Mouse (Mus musculus): ENCODE data around the gene Sptbn1. TPM values are rescaled to one million over a fixed set of nuclear protein-coding genes. Genes with fewer than 3 reads are reported as not detected.

The Sptbn1 gene
- total RNA-seq, 2 experiments from 2014 or later: 130 to 152 TPM

GRCm38 (mm10) chr11:30222636-30223035, 45.3 kb downstream of the Sptbn1 start:
- DNase-seq: no peak
- intact Hi-C loops (cut with DNase I; ENCODE audit: low total_unique reads): no loop called here

DNA sequence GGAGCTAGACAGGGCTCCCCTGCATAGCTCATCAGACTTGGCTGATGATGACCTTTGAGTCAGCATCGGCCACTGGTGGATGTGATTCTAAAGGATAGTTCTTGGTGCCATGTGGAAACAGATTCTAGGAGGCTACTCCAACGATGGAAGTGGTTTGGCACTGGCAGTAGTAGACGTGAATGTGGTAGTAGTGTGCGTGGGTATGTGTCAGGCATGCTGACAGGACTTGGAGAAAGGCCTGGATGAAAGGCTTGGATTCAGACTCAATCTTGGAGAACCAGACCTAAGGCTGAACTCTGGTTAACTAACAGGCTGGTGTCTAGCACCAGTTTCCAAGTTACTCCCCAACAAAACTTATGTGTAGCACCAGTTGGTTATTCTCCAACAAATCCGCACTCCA, 46.9 kb downstream of the Sptbn1 start:
- no peak for DNase-seq
- intact Hi-C loops (cut with DNase I; ENCODE audit: low total_unique reads): no loop called here

DNA sequence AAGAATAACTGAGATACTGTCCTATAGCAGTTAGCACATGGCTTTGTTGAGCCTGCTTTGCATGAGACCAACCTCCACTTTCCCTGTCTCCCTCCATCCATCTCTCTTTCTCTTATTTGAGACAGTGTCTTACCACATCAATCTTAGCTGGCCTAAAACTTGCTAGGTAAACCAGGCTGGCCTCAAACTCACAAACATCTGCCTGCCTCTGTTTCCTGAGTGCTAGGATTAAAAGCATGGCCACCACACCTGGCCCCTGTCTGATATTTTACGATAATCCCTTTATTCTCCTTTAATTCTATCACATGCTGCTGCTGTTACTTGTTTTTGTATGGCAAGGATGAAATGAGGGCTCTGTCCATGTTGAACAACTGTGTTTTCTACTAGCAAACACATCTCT, 49.6 kb downstream of the Sptbn1 start:
- intact Hi-C loops (cut with DNase I; ENCODE audit: low total_unique reads): no loop called here
- no peak for DNase-seq

DNA sequence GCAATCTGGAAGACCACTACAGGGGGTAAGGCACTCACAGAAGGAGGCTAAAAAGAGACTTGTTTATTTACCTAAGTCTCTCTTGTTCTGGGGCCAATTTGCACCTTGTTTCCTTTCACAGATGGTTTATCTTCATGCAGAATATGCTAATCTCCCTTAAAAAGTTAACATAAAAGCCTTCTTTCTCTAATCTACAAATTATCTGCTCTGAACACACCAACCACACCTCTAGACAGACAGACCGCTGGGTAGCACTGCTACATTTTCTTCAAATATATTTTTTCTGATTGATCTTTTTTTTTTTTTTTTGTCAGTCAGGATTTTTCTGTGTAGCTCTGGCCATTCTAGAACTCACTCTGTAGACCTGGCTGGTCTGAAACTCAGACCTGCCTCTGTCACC, 50.5 kb downstream of the Sptbn1 start:
- DNase-seq: no peak
- intact Hi-C loops (cut with DNase I; ENCODE audit: low total_unique reads): no loop called here

GRCm38 (mm10) chr11:30211663-30212416, 56.1 kb downstream of the Sptbn1 start:
- DNase-seq: peak; percentile 18
- intact Hi-C loops (cut with DNase I; ENCODE audit: low total_unique reads): no loop called here

DNA sequence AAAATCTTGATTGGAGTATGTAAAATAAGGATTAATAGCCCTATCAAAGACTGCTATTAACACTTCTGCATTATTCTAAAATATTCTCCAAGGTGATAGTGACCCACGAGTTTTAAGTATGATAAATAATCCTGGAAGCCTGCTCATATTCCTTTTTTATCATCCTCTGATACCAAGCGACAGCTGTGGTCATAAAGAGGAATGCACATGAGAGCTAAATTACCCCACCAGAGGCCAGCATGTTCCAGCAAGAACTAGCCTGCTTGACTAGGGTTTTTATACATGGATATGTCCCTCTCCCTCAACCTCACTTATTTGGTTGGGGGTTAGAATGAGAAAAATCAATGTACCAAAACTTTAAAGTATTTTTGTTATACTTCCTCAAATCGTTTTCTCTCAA, 56.8 kb downstream of the Sptbn1 start:
- intact Hi-C loops (cut with DNase I; ENCODE audit: low total_unique reads): no loop called here

DNA sequence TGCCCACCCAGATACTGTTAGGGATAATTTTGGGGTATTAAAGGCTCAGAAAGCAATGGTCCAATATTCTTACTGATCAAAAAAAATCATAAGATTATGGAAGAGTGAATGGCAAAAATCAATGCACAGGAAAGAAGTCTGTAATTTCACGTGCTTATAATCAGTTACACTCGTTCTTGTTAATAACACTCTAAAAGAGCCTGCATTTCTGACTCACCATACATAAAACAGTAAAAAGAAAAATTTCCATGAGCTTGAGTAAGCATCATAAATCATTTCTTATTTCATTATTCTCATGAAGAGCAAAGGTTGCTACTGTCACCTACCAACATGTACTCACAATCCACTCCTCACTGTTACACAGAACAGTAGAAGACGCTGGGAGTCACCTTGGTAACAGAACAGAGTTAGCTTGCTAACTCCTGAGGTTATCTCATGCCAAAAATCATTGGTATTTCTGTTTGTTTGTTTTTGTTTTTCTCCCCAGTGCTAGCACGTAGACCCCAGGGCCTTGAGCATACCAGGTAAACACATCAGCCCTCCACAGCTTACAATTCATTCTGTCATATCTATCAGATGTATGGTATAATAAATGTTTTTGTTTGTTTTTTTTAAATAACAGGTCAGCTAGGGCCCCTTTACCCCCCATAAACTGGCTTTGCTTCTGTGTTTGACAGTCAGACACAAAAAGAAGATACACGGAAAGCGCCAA, 57.7 kb downstream of the Sptbn1 start:
- DNase-seq: no peak
- intact Hi-C loops (cut with DNase I; ENCODE audit: low total_unique reads): no loop called here

More for the DNA sequence above, 56.8 kb downstream of the Sptbn1 start:
- no peak for DNase-seq

- intact Hi-C loops (cut with DNase I; ENCODE audit: low total_unique reads): no loop called here
Measured at GRCm38 (mm10) chr11:30209495-30209894, 58.5 kb downstream of the Sptbn1 start.

GRCm38 (mm10) chr11:30204398-30204797, 63.6 kb downstream of the Sptbn1 start:
- no peak for DNase-seq
- intact Hi-C loops (cut with DNase I; ENCODE audit: low total_unique reads): no loop called here

More at GRCm38 (mm10) chr11:30209495-30209894, 58.5 kb downstream of the Sptbn1 start:
- DNase-seq: peak; percentile 20

DNA sequence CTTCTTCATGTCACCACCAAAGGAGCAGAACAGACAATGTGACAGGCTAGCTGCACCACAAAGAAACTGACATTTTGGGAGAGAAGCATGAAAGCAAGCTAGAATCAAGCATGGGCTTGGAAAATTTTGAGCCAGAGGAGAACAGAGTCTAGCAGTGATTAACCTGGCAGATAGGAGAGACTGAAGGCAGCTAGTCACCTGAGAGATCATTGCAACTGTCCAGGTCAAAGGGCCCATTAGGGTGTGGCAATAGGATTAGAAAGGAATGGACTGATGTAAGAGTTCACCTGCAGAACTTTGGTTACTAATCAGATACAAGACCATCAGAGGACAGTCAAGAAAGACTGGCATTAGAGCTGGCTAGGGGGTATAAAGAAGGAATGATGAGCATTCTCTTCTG, 67.6 kb downstream of the Sptbn1 start:
- intact Hi-C loops (cut with DNase I; ENCODE audit: low total_unique reads): no loop called here
- no peak for DNase-seq

DNA sequence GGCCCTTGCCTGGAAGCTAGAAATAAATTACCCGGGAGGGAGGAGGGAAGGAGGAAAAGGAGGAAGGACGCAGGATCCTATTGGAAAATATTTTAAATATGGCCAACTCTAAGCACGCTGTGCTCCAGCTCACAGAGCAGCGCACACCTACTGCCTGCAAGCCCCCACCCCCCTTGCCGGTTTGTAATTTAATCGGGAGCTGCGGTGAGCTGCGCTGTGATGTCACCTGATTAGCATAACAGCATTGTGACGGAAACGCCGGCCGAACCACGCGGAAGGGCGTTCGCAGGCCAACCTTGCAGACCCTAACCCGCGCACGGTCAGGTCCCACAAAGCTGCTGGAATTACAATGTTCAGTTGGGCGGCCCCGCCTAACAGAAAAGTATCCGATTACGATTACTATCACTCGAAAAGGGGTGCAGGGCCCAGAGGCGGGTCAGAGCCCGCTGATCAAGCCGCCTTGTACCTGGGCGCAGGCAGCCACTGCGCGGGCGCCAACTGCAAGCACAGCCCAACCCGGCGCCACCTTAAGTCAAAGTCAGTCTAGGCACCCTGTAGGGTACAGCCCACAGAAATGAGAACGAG, 69.8 kb downstream of the Sptbn1 start:
- intact Hi-C loops (cut with DNase I; ENCODE audit: low total_unique reads): no loop called here
- peak; percentile 20 for DNase-seq

GRCm38 (mm10) chr11:30197564-30198090, 70.3 kb downstream of the Sptbn1 start:
- intact Hi-C loops (cut with DNase I; ENCODE audit: low total_unique reads): no loop called here
- peak; percentile 36 for DNase-seq

- no peak for DNase-seq
- intact Hi-C loops (cut with DNase I; ENCODE audit: low total_unique reads): no loop called here
Measured at GRCm38 (mm10) chr11:30196368-30197070, 71.5 kb downstream of the Sptbn1 start.

DNA sequence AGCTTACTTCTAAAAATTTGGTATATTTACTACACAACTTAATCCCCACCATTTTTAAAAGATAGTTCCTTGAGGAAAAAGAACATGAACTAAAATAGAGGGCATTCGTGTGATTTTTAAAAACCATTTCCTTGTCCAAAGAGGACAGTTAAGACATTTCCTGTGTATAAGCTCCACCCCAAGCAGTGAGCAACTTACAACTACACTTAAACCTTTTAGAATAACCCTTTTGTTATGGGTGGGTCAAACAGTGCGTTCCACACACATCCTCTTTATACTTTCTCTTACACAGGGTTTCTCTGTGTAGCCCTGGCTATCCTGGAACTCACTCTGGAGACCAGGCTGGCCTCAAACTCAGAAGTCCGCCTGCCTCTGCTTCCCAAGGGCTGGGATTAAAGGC, 72.2 kb downstream of the Sptbn1 start:
- intact Hi-C loops (cut with DNase I; ENCODE audit: low total_unique reads): no loop called here
- DNase-seq: no peak

DNA sequence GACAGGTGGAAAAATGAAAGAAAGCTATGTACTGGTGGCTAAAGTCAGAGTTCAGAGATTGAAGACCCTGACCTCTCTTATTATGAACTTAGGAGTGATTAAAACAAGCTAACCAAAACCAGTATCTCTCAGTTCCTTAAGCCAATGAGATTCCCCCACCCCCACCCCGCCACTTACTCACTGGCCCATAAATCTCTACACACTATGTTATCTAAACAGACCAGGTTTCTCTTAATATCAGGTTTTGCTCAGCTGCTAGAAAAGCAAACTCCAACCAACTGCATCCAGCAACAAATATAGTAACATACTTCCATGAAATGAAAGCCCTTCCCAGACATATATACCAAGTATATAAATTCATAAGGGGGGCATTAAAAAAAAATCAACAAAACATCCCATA, 73.2 kb downstream of the Sptbn1 start:
- no peak for DNase-seq
- intact Hi-C loops (cut with DNase I; ENCODE audit: low total_unique reads): no loop called here

DNA sequence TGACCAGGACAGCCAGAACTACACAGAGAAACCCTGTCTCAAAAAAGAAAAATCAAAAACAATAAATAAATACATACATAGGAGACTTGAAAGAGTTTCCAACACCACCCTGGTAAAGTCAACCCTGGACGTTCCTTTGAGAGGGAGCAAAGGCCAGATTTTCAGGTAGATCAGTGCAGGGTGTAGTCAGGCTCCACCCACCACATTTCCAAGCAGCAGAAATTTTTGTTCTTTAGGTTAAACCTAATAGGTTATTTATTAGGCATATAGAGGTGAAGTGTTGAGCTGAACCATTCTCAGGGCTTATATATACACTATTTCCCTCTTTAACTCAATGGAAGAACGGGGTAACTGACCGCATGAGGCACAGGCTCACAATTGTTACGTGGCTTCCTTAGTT, 77.0 kb downstream of the Sptbn1 start:
- no peak for DNase-seq
- intact Hi-C loops (cut with DNase I; ENCODE audit: low total_unique reads): no loop called here

- intact Hi-C loops (cut with DNase I; ENCODE audit: low total_unique reads): no loop called here
- DNase-seq: no peak
Measured at GRCm38 (mm10) chr11:30190119-30190518, 77.9 kb downstream of the Sptbn1 start.

DNA sequence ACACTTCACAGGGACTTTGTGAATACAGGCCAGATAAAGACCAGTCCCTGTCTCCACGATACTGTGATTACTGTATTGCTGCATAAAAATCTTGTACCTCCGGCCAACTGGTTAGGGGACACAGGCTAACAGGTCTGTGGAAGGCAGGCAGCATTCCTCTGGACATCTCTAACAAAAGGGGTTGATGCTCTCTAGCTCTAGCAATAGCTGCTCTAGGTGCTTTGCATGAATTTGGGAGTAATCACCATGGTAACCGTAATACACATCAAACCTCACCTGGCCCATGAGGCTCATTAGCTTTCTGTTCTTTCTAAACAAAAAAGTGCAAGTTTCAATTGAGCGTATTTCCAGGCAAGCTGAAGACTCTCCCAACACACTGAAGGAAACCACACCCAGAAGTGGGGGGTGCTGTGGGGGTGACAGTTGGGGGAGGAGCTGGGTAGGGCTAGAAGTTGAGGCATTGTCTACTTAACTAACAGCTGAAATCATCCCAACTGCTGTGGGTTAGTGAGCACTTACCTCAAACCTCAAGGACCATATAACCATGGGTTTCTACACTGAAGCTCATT, 81.0 kb downstream of the Sptbn1 start:
- intact Hi-C loops (cut with DNase I; ENCODE audit: low total_unique reads): loop anchor here (5.0 kb wide), 1 partner anchor 215 kb away; no protein-coding TSS in a partner anchor
- DNase-seq: no peak

DNA sequence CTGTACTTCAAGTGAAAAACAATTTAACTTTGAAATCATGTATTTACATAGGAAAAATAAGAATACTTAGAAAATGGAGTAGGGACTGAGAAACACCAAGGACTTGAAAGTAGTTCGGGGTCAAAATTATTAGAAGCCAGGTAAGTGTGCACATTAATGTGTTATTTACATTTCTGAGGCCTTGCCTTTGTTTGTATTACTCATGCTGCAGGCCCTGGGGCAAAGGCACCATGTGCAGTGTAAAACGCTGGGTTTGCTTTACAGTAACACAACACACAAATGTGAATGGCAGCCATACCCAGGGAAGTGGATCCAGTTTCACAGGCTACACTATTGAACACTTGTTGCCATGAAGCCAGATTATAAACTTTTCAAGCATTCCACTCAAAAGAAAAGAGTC, 83.4 kb downstream of the Sptbn1 start:
- intact Hi-C loops (cut with DNase I; ENCODE audit: low total_unique reads): no loop called here

More for the DNA sequence above, 83.4 kb downstream of the Sptbn1 start:
- no peak for DNase-seq

Measured in gastrocnemius, postnatal 14 days (tissue).